Mouse (Mus musculus) lung, embryonic 16.5 days (tissue): ENCODE results near the gene Rec8. TPM values are rescaled to one million over a fixed set of nuclear protein-coding genes. Genes with fewer than 3 reads are reported as not detected.

ENCODE experiments used
- ATAC-seq: fragments of 200-750 bp; cut with Nextera tagmentation; 2 replicates; pipeline ENCODE4 v1.8.0; 2017; ENCODE audit warnings: low read depth, mild to moderate bottlenecking, moderate library complexity
- H3K27ac ChIP-seq: fragments of 300-500 bp; sonication (generic); 2 replicates; pipeline ENCODE4 v1.5.1; 2014; ENCODE audit warnings: mild to moderate bottlenecking, control low read depth, low read length
- H3K27me3 ChIP-seq: fragments of 300-500 bp; sonication (generic); 2 replicates; pipeline ENCODE4 v1.6.1; 2014; ENCODE audit warnings: low read depth, low read length, mixed read lengths; ENCODE audit not compliant: control insufficient read depth, insufficient read depth
- H3K36me3 ChIP-seq: fragments of 300-500 bp; sonication (generic); 2 replicates; pipeline ENCODE4 v1.6.1; 2014; ENCODE audit warnings: low read length; ENCODE audit not compliant: control insufficient read depth, insufficient read depth
- H3K4me1 ChIP-seq: fragments of 300-500 bp; sonication (generic); replicated peaks from 2 replicates; pipeline ENCODE4 v1.6.1; 2014; ENCODE audit warnings: low read length, mixed read lengths; ENCODE audit not compliant: control insufficient read depth, insufficient read depth
- H3K4me2 ChIP-seq: fragments of 300-500 bp; sonication (generic); 2 replicates; pipeline ENCODE4 v1.6.1; 2014; ENCODE audit warnings: low read depth, low read length, control low read depth
- H3K4me3 ChIP-seq: fragments of 300-500 bp; sonication (generic); 2 replicates; pipeline ENCODE4 v1.5.1; 2014; ENCODE audit warnings: mild to moderate bottlenecking, low read length, control low read depth
- H3K9ac ChIP-seq: fragments of 300-500 bp; sonication (generic); 2 replicates; pipeline ENCODE4 v1.6.1; 2014; ENCODE audit warnings: low read length, control low read depth
- H3K9me3 ChIP-seq: fragments of 300-500 bp; sonication (generic); 2 replicates; pipeline ENCODE4 v1.6.1; 2016; ENCODE audit warnings: low read length; ENCODE audit not compliant: control insufficient read depth
- WGBS: fragments of 180-500 bp; shearing (Covaris S2); extraction: QIAGEN DNeasy Blood & Tissue Kit; methylation state at CpG from one replicate; pipeline ENCODE4 v1.1.7; 2014; 5-methylcytosine and 5-hydroxymethylcytosine counted together
- polyA plus RNA-seq: library from polyadenylated mRNA; unstranded; fragments of >200 nt; fragmentation: Nextera tagmentation; extraction: Ambion mirVana; gene quantifications from 2 replicates; pipeline ENCODE4 v1.2.1, GENCODE M21; 2015

The Rec8 gene
- polyA plus RNA-seq, 1 experiment from 2014 or later: 23.4 TPM

- ATAC-seq: no peak
- H3K27ac ChIP-seq: peak overlapping the region; percentile 97
- peaks cover 19% of the 10 kb centered on the region for H3K36me3 ChIP-seq
- H3K4me2 ChIP-seq: peak overlapping the region; percentile 87
- peaks cover 13% of the 10 kb centered on the region for H3K4me1 ChIP-seq
- peak overlapping the region; percentile 96 for H3K4me3 ChIP-seq
- H3K27me3 ChIP-seq: no peaks in the 10 kb centered on the region
- H3K9ac ChIP-seq: peak overlapping the region; percentile 98
- H3K9me3 ChIP-seq: no peaks in the 10 kb centered on the region
- 14% methylated on average over 17 of the region's 17 CpGs for WGBS
Observed at GRCm38 (mm10) chr14:55644261-55644888, 26.5 kb downstream of the Rec8 start.

- peaks cover 1% of the 10 kb centered on the region for H3K4me1 ChIP-seq
- H3K27me3 ChIP-seq: no peaks in the 10 kb centered on the region
- H3K9ac ChIP-seq: no peak within 1 kb of the TSS
- H3K4me3 ChIP-seq: no peak within 1 kb of the TSS
- H3K27ac ChIP-seq: no peak within 1 kb of the TSS
- ATAC-seq: no peak
- 93% methylated on average over 2 of the region's 2 CpGs for WGBS
- no peak within 1 kb of the TSS for H3K4me2 ChIP-seq
- no peaks in the 10 kb centered on the region for H3K9me3 ChIP-seq
- H3K36me3 ChIP-seq: no peaks in the 10 kb centered on the region
Observed at GRCm38 (mm10) chr14:55649884-55650283, 32.0 kb downstream of the Rec8 start, which contains the start of gene Tssk4. Tssk4 (plus strand) TSS chr14:55650184.

- WGBS: 81% methylated on average over 7 of the region's 7 CpGs
- H3K4me2 ChIP-seq: no peak overlapping the region
- H3K27me3 ChIP-seq: no peaks in the 10 kb centered on the region
- no peaks in the 10 kb centered on the region for H3K36me3 ChIP-seq
- no peaks in the 10 kb centered on the region for H3K4me1 ChIP-seq
- H3K9me3 ChIP-seq: no peaks in the 10 kb centered on the region
- ATAC-seq: no peak
- H3K27ac ChIP-seq: no peak overlapping the region
- no peak overlapping the region for H3K9ac ChIP-seq
- H3K4me3 ChIP-seq: no peak overlapping the region
Observed at GRCm38 (mm10) chr14:55651528-55651927, 33.7 kb downstream of the Rec8 start.

- peaks cover 11% of the 10 kb centered on the region for H3K4me1 ChIP-seq
- ATAC-seq: no peak
- peaks cover 8% of the 10 kb centered on the region; the same call in 1 of the 2 replicates for H3K36me3 ChIP-seq
- no peaks in the 10 kb centered on the region for H3K27me3 ChIP-seq
- 77% methylated on average over 3 of the region's 3 CpGs for WGBS
- no peak overlapping the region for H3K4me2 ChIP-seq
- H3K27ac ChIP-seq: no peak overlapping the region
- no peaks in the 10 kb centered on the region for H3K9me3 ChIP-seq
- no peak overlapping the region for H3K4me3 ChIP-seq
- H3K9ac ChIP-seq: no peak overlapping the region
Observed at GRCm38 (mm10) chr14:55656935-55657334, 39.1 kb downstream of the Rec8 start.

GRCm38 (mm10) chr14:55658011-55658410, 40.2 kb downstream of the Rec8 start:
- peaks cover 14% of the 10 kb centered on the region; the same call in 1 of the 2 replicates for H3K36me3 ChIP-seq
- peaks cover 11% of the 10 kb centered on the region for H3K4me1 ChIP-seq
- no peak overlapping the region for H3K9ac ChIP-seq
- ATAC-seq: no peak
- H3K4me3 ChIP-seq: no peak overlapping the region
- no peak overlapping the region for H3K27ac ChIP-seq
- no peak overlapping the region for H3K4me2 ChIP-seq
- no peaks in the 10 kb centered on the region for H3K27me3 ChIP-seq
- no peaks in the 10 kb centered on the region for H3K9me3 ChIP-seq
- 84% methylated on average over 5 of the region's 5 CpGs for WGBS

GRCm38 (mm10) chr14:55659960-55660573, 42.2 kb downstream of the Rec8 start, which contains the start of gene Mdp1:
Mdp1 (minus strand) TSS chr14:55660508.
- peak within 1 kb of the TSS; percentile 70 for H3K9ac ChIP-seq
- 0% methylated on average over 39 of the region's 39 CpGs for WGBS
- peaks cover 11% of the 10 kb centered on the region for H3K4me1 ChIP-seq
- ATAC-seq: peak; percentile 97
- H3K27ac ChIP-seq: peak within 1 kb of the TSS; percentile 26
- no peaks in the 10 kb centered on the region for H3K27me3 ChIP-seq
- H3K4me3 ChIP-seq: peak within 1 kb of the TSS; percentile 75
- no peaks in the 10 kb centered on the region for H3K9me3 ChIP-seq
- H3K4me2 ChIP-seq: peak within 1 kb of the TSS; percentile 61
- H3K36me3 ChIP-seq: peaks cover 19% of the 10 kb centered on the region

GRCm38 (mm10) chr14:55660636-55661035, 42.8 kb downstream of the Rec8 start:
- Histone ChIP-seq H3K27ac (0 out of 2 replicates have a peak overlapping the region, but pooled peaks have one; percentile 9), H3K4me2 (peak overlapping the region; percentile 61), H3K4me1 (peaks cover 11% of the 10 kb centered on the region), H3K9ac (peak overlapping the region; percentile 70), H3K27me3 (no peaks in the 10 kb centered on the region), H3K36me3 (peaks cover 19% of the 10 kb centered on the region), H3K9me3 (no peaks in the 10 kb centered on the region), H3K4me3 (peak overlapping the region; percentile 75)
- ATAC-seq: peak; percentile 5; the same call in 1 of the 2 replicates
- 46% methylated on average over 2 of the region's 2 CpGs for WGBS

- Histone ChIP-seq H3K9me3 (no peaks in the 10 kb centered on the region), H3K9ac (peak overlapping the region; percentile 89), H3K36me3 (peaks cover 16% of the 10 kb centered on the region; the same call in 1 of the 2 replicates), H3K4me2 (peak overlapping the region; percentile 93), H3K4me1 (peaks cover 10% of the 10 kb centered on the region), H3K4me3 (peak overlapping the region; percentile 97), H3K27me3 (no peaks in the 10 kb centered on the region), H3K27ac (peak overlapping the region; percentile 93)
- under 1% methylated on average over 12 of the region's 12 CpGs for WGBS
- ATAC-seq: peak; percentile 50
Observed at GRCm38 (mm10) chr14:55671486-55671832, 53.6 kb downstream of the Rec8 start.

GRCm38 (mm10) chr14:55671833-55672740, 54.2 kb downstream of the Rec8 start, which contains the start of the genes Gmpr2 and Nedd8:
Gmpr2 (plus strand) TSS chr14:55671941.
Nedd8 (minus strand) TSS chr14:55672124.
- peak; percentile 99 for ATAC-seq
- H3K4me3 ChIP-seq: peak within 1 kb of the TSS; percentile 97
- peak within 1 kb of the TSS; percentile 89 for H3K9ac ChIP-seq
- peaks cover 10% of the 10 kb centered on the region for H3K4me1 ChIP-seq
- peak within 1 kb of the TSS; percentile 93 for H3K27ac ChIP-seq
- H3K9me3 ChIP-seq: no peaks in the 10 kb centered on the region
- peak within 1 kb of the TSS; percentile 93 for H3K4me2 ChIP-seq
- H3K36me3 ChIP-seq: peaks cover 19% of the 10 kb centered on the region
- H3K27me3 ChIP-seq: no peaks in the 10 kb centered on the region
- under 1% methylated on average over 38 of the region's 38 CpGs for WGBS
